Mouse (Mus musculus) heart, embryonic 13.5 days (tissue): Measurements from ENCODE around the gene Hist2h2be. TPM values are rescaled to one million over a fixed set of nuclear protein-coding genes. Genes with fewer than 3 reads are reported as not detected.
"Not testable (repeated sequence)": the region's sequence is repeated elsewhere in the genome, so short reads cannot be mapped to it uniquely, and the experiment has no call there.

Experiments used
- ATAC-seq: fragments of 200-750 bp; cut with Nextera tagmentation; 2 replicates; pipeline ENCODE4 v1.8.0; 2017; ENCODE audit warnings: moderate TSS enrichment; ENCODE audit not compliant: insufficient number of reproducible peaks, low FRiP score, low TSS enrichment; ENCODE audit errors: extremely low read depth
- H3K27ac ChIP-seq: fragments of 300-500 bp; sonication (generic); replicated peaks from 2 replicates; pipeline ENCODE4 v1.5.1; 2015; ENCODE audit warnings: moderate library complexity, mild to moderate bottlenecking, inconsistent platforms
- H3K27me3 ChIP-seq: fragments of 300-500 bp; sonication (generic); replicated peaks from 2 replicates; pipeline ENCODE4 v1.6.1; 2015; ENCODE audit warnings: mild to moderate bottlenecking, inconsistent platforms
- H3K36me3 ChIP-seq: fragments of 300-500 bp; sonication (generic); 2 replicates; pipeline ENCODE4 v1.6.1; 2015; ENCODE audit warnings: mild to moderate bottlenecking, inconsistent platforms
- H3K4me1 ChIP-seq: fragments of 300-500 bp; sonication (generic); 2 replicates; pipeline ENCODE4 v1.6.1; 2015; ENCODE audit warnings: inconsistent platforms
- H3K4me2 ChIP-seq: fragments of 300-500 bp; sonication (generic); 2 replicates; pipeline ENCODE4 v1.6.1; 2015; ENCODE audit warnings: inconsistent platforms, mild to moderate bottlenecking, moderate library complexity
- H3K4me3 ChIP-seq: fragments of 300-500 bp; sonication (generic); 2 replicates; pipeline ENCODE4 v1.5.1; 2015; ENCODE audit warnings: moderate library complexity, mild to moderate bottlenecking, inconsistent platforms
- H3K9ac ChIP-seq: fragments of 300-500 bp; sonication (generic); 2 replicates; pipeline ENCODE4 v1.6.1; 2015; ENCODE audit warnings: inconsistent platforms, mild to moderate bottlenecking, moderate library complexity
- H3K9me3 ChIP-seq: fragments of 300-500 bp; sonication (generic); 2 replicates; pipeline ENCODE4 v1.6.1; 2016; ENCODE audit warnings: inconsistent platforms
- WGBS: fragments of 180-500 bp; shearing (Covaris S2); methylation state at CpG from one replicate; pipeline ENCODE4 v1.1.7; 2015; ENCODE audit warnings: mixed read lengths; 5-methylcytosine and 5-hydroxymethylcytosine counted together
- polyA plus RNA-seq: library from polyadenylated mRNA; unstranded; fragments of >200 nt; fragmentation: Nextera tagmentation; extraction: Ambion mirVana; gene quantifications from 2 replicates; pipeline ENCODE4 v1.2.1, GENCODE M21; 2015

Hist2h2be gene
- polyA plus RNA-seq, 1 experiment from 2014 or later, result 3.6 TPM

GRCm38 (mm10) chr3:96230910-96231757 is 10.2 kb downstream of the Hist2h2be start:
- H3K27me3 ChIP-seq, result no peaks in the 10 kb centered on the region
- no peak overlapping the region for H3K27ac ChIP-seq
- no peaks in the 10 kb centered on the region for H3K9me3 ChIP-seq
- H3K9ac ChIP-seq, result no peak overlapping the region
- WGBS, result 58% methylated on average over 4 of the region's 4 CpGs
- peaks cover 14% of the 10 kb centered on the region for H3K4me1 ChIP-seq
- H3K4me2 ChIP-seq, result no peak overlapping the region
- ATAC-seq, result no peak
- H3K4me3 ChIP-seq, result no peak overlapping the region
- no peaks in the 10 kb centered on the region for H3K36me3 ChIP-seq

- WGBS, result 37% methylated on average over 2 of the region's 2 CpGs
- no peak for ATAC-seq
- Histone ChIP-seq H3K4me3 (no peak overlapping the region), H3K27me3 (no peaks in the 10 kb centered on the region), H3K36me3 (no peaks in the 10 kb centered on the region), H3K27ac (no peak overlapping the region), H3K9me3 (no peaks in the 10 kb centered on the region), H3K4me2 (no peak overlapping the region), H3K4me1 (peaks cover 12% of the 10 kb centered on the region), H3K9ac (no peak overlapping the region)
Observed at GRCm38 (mm10) chr3:96231758-96232120, 10.8 kb downstream of the Hist2h2be start.

GRCm38 (mm10) chr3:96234914-96235313 is 14.0 kb downstream of the Hist2h2be start:
- Histone ChIP-seq H3K4me1 (peaks cover 19% of the 10 kb centered on the region), H3K27me3 (no peaks in the 10 kb centered on the region), H3K4me3 (no peak overlapping the region), H3K36me3 (no peaks in the 10 kb centered on the region), H3K9ac (no peak overlapping the region), H3K9me3 (no peaks in the 10 kb centered on the region), H3K27ac (no peak overlapping the region), H3K4me2 (no peak overlapping the region)
- ATAC-seq, result no peak
- 92% methylated on average over 2 of the region's 2 CpGs for WGBS

- Histone ChIP-seq H3K9ac (no peak overlapping the region), H3K36me3 (no peaks in the 10 kb centered on the region), H3K4me2 (no peak overlapping the region), H3K27me3 (no peaks in the 10 kb centered on the region), H3K9me3 (no peaks in the 10 kb centered on the region), H3K27ac (no peak overlapping the region), H3K4me3 (no peak overlapping the region), H3K4me1 (peaks cover 23% of the 10 kb centered on the region)
- 44% methylated on average over 3 of the region's 3 CpGs for WGBS
- ATAC-seq, result no peak
Observed at GRCm38 (mm10) chr3:96235836-96236235, 14.9 kb downstream of the Hist2h2be start.

DNA sequence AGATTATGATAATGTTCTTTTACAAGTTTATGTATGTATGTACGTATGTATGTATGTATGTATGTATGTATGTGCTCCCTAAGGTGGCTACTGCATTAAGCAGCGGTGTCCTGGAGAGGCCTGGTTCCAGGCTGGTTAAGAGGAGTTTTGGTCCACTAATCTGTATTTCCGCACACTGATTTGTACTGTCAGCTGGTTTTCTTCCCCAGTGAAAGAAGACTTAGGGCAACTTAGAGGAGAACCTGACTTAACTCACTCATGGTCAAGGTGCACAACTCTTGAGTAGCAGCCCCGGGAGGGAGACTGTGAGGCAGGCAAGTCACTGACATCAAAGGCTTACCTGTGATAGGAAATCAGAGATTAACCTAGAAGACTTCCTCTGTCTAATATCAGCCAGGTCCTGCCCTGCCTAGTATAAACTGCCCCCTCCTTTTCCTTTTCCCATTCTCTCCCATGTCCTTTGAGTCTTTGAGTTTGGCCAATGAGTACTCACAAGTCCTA is 16.0 kb downstream of the Hist2h2be start:
- H3K4me2 ChIP-seq, result peak overlapping the region; percentile 78
- H3K4me3 ChIP-seq, result peak overlapping the region; percentile 61
- no peaks in the 10 kb centered on the region for H3K27me3 ChIP-seq
- H3K36me3 ChIP-seq, result no peaks in the 10 kb centered on the region
- H3K9ac ChIP-seq, result peak overlapping the region; percentile 89
- peaks cover 25% of the 10 kb centered on the region for H3K4me1 ChIP-seq
- no peaks in the 10 kb centered on the region for H3K9me3 ChIP-seq
- peak overlapping the region; percentile 80 for H3K27ac ChIP-seq
- WGBS, result 77% methylated on average over 4 of the region's 4 CpGs
- ATAC-seq, result no peak

DNA sequence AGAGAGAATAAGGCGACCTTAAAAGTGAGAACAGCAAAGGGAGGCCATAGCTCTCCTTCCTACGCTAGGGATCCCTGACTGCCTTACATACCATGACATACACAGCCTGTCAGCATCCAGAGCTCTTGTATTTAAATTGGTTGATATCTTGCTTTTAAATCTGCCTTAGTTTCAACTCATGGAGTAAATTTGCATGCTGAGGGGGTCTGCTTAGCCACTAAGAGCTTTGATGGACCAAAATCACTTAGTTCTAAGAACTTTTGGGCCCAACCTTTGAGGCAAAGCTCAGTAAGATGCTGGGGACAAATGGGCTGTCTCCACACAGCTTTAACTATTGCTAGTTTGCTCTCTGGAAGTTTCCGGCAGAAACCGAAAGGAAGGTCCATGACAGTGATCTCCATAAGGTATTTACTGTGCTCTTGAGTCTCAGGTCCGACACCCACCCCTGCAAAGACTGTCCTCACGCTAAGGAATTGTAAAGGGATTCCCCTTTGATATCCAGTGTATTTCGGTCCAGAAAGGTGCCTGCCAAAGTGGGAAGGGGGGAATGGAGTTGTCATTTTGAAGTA is 16.5 kb downstream of the Hist2h2be start:
- Histone ChIP-seq H3K36me3 (no peaks in the 10 kb centered on the region), H3K4me3 (peak overlapping the region; percentile 61), H3K9ac (peak overlapping the region; percentile 89), H3K4me1 (peaks cover 25% of the 10 kb centered on the region), H3K9me3 (no peaks in the 10 kb centered on the region), H3K27ac (peak overlapping the region; percentile 80), H3K27me3 (no peaks in the 10 kb centered on the region), H3K4me2 (peak overlapping the region; percentile 78)
- no peak for ATAC-seq
- WGBS, result 27% methylated on average over 7 of the region's 7 CpGs

GRCm38 (mm10) chr3:96237904-96238511 is 17.1 kb downstream of the Hist2h2be start:
- under 1% methylated on average over 12 of the region's 12 CpGs for WGBS
- Histone ChIP-seq H3K27ac (peak overlapping the region; percentile 80), H3K4me1 (peaks cover 25% of the 10 kb centered on the region), H3K4me2 (peak overlapping the region; percentile 78), H3K27me3 (no peaks in the 10 kb centered on the region), H3K4me3 (peak overlapping the region; percentile 61), H3K9me3 (no peaks in the 10 kb centered on the region), H3K9ac (peak overlapping the region; percentile 89), H3K36me3 (no peaks in the 10 kb centered on the region)
- no peak for ATAC-seq

- 0% methylated on average over 12 of the region's 68 CpGs for WGBS
- H3K4me3 ChIP-seq, result peak within 1 kb of the TSS; percentile 61
- not testable (repeated sequence) for H3K36me3 ChIP-seq, H3K9me3 ChIP-seq, H3K27me3 ChIP-seq
- ATAC-seq, result peak; percentile 84
- H3K4me2 ChIP-seq, result peak within 1 kb of the TSS; percentile 78
- peak within 1 kb of the TSS; percentile 89 for H3K9ac ChIP-seq
- peaks cover 37% of the 10 kb centered on the region for H3K4me1 ChIP-seq
- peak within 1 kb of the TSS; percentile 84 for H3K27ac ChIP-seq
Observed at GRCm38 (mm10) chr3:96238954-96239793, 18.3 kb downstream of the Hist2h2be start, which contains the start of gene Hist2h3c2. Hist2h3c2 (minus strand) TSS chr3:96239127.

DNA sequence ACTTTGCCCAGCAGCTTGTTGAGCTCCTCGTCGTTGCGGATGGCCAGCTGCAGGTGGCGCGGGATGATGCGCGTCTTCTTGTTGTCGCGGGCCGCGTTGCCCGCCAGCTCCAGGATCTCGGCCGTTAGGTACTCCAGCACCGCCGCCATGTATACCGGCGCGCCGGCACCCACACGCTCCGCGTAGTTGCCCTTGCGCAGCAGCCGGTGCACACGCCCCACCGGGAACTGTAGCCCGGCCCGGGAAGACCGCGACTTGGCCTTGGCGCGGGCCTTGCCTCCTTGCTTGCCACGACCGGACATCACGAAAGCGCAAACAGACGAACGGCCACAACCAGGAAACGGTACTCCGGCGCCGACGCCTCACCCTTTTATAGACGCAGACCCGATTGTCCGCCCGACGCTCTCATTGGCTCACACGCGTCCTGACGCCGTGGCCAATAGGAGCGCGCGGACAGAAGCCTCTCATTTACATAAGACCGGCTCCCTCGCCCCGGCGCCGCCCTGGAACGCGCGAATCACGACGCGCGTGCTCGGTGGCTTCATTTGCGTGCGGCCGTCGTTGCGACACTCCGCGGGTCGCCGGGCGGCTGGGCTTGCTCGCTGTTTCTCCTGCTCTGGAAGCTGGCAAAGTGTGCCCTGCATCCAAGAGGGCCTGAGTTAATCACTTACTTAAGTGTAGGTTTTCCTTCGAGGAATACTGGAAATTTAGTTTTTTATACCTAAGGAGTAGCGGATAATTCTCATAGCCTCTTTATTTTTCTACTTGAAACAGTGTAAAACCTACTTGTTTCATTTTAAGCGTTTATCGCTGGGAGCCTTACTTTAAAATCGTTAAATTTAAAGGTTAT is 19.3 kb downstream of the Hist2h2be start, which contains the start of gene Hist2h2aa2:
TSS of gene Hist2h2aa2 (minus strand) at position 328 of the 850 bp plus-strand sequence.
- not testable (repeated sequence) for H3K27me3 ChIP-seq, H3K9me3 ChIP-seq, H3K36me3 ChIP-seq
- Histone ChIP-seq H3K27ac (peak within 1 kb of the TSS; percentile 84), H3K4me3 (peak within 1 kb of the TSS; percentile 46), H3K4me2 (peak within 1 kb of the TSS; percentile 61), H3K4me1 (peaks cover 42% of the 10 kb centered on the region), H3K9ac (peak within 1 kb of the TSS; percentile 79)
- peak; percentile 78 for ATAC-seq
- 7% methylated on average over 20 of the region's 85 CpGs for WGBS

GRCm38 (mm10) chr3:96240799-96241197 is 19.9 kb downstream of the Hist2h2be start:
- Histone ChIP-seq H3K9me3 (no peaks in the 10 kb centered on the region), H3K4me3 (peak overlapping the region; percentile 33)

More at GRCm38 (mm10) chr3:96240799-96241197, 19.9 kb downstream of the Hist2h2be start:
- peak overlapping the region; percentile 61 for H3K4me2 ChIP-seq
- no peaks in the 10 kb centered on the region for H3K27me3 ChIP-seq
- peak overlapping the region; percentile 76 for H3K9ac ChIP-seq
- no peak for ATAC-seq
- WGBS, result 81% methylated on average over 9 of the region's 9 CpGs
- H3K36me3 ChIP-seq, result no peaks in the 10 kb centered on the region
- peak overlapping the region; percentile 84 for H3K27ac ChIP-seq
- peaks cover 42% of the 10 kb centered on the region for H3K4me1 ChIP-seq
